Mouse (Mus musculus) leukemia stem cell, adult 10-12 weeks (primary cell): Measurements from ENCODE around the gene Ces2c. TPM values are rescaled to one million over a fixed set of nuclear protein-coding genes. Genes with fewer than 3 reads are reported as not detected.

Experiments
- polyA plus RNA-seq: library from polyadenylated mRNA; stranded (reverse); fragments of >175 nt; gene quantifications from 2 replicates; pipeline ENCODE4 v1.2.3, GENCODE M21; 2012; ENCODE audit warnings: low replicate concordance

Gene Ces2c
- not detected in 2 replicates for polyA plus RNA-seq

DNA sequence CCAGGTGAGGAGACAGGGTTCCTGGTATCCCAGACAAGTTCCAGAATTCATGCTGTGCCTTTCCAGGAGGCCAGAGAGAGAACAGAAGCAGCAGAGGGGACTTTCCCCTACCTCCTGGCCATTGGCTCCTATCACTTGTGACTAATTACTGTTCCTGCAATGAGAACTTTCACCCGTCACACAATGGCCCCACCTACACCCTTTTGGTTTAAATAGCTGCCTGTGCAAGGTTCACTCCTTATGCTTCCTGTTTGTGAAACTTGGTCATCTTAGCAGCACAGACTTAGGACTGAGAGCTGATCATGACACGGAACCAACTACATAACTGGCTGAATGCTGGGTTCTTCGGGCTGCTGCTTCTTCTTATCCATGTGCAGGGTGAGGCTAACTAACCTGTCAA is at the start of gene Ces2c:
Gene Ces2c (plus strand): TSS at position 238 of the 400 bp plus-strand sequence.

DNA sequence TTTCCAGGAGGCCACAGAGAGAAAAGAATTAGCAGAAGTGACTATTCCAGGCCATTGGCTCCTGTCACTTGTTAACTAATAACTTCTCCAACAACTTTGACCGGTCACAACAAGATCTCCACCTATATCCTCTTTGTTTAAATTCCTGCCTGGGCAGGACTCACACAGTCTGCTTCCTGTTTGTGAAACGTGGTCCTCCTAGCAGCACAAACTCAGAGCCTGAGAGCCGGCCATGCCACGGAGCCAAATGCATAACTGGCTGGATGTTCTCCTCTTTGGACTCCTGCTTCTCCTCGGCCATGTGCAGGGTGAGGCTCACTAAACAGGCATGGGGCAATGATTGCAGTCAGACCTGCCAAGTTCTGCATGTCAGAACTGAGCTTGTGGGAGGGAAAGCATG is 15.4 kb upstream of the Ces2c start, which contains the start of gene Ces2b:
Gene Ces2b (plus strand): TSS at position 133 of the 400 bp plus-strand sequence.

Other genes with a start within 250 kb of the Ces2c start
- not detected in 2 replicates for gene Cdh16, start 222.7 kb upstream of the Ces2c start, polyA plus RNA-seq
- gene Rrad, start 215.7 kb upstream of the Ces2c start, polyA plus RNA-seq: 1.1 and 4.9 TPM in 2 replicates
- gene Ciao2b, start 205.1 kb upstream of the Ces2c start, polyA plus RNA-seq: 35.6 and 56.5 TPM in 2 replicates
- gene Ces2a, start 113.1 kb upstream of the Ces2c start, polyA plus RNA-seq: not detected in 2 replicates
- gene Ces2b, start 15.5 kb upstream of the Ces2c start, polyA plus RNA-seq: not detected in 2 replicates
- gene Ces2e, start 79.2 kb downstream of the Ces2c start, polyA plus RNA-seq: not detected in 2 replicates
- 0.06 TPM in 1 of 2 replicates, not detected in the other for gene Ces2f, start 100.3 kb downstream of the Ces2c start, polyA plus RNA-seq
- gene Ces2g, start 114.7 kb downstream of the Ces2c start, polyA plus RNA-seq: 8.6 and 44.6 TPM in 2 replicates
- gene Ces2h, start 153.8 kb downstream of the Ces2c start, polyA plus RNA-seq: not detected in 2 replicates
- gene Ces3a, start 201.5 kb downstream of the Ces2c start, polyA plus RNA-seq: not detected in 2 replicates
- not detected in 2 replicates for gene Ces3b, start 236.7 kb downstream of the Ces2c start, polyA plus RNA-seq